Mouse (Mus musculus) effector memory CD4-positive, alpha-beta T cell, adult 5 months (primary cell): Measurements from ENCODE around the gene Xlr5a. TPM values are rescaled to one million over a fixed set of nuclear protein-coding genes. Genes with fewer than 3 reads are reported as not detected.

Experiments
- polyA plus RNA-seq: library from polyadenylated mRNA; unstranded; fragments of 100-300 nt; shearing (Covaris generic); gene quantifications from one replicate; pipeline ENCODE4 v1.2.1, GENCODE M21; 2017

Xlr5a gene
- not detected for polyA plus RNA-seq

GRCm38 (mm10) chrX:73292876-73293275 is at the start of gene Xlr5a, which contains the start of gene Xlr5c:
TSS of gene Xlr5a (minus strand) at chrX:73292976.
TSS of gene Xlr5c (minus strand) at chrX:73292976.

GRCm38 (mm10) chrX:73342483-73342895 is 49.7 kb upstream of the Xlr5a start, which contains the start of gene Zfp275:
TSS of gene Zfp275 (plus strand) at chrX:73342621.

GRCm38 (mm10) chrX:73336740-73337139 is 44.0 kb upstream of the Xlr5a start, which contains the start of gene Gm45015:
TSS of gene Gm45015 (minus strand) at chrX:73336840.

GRCm38 (mm10) chrX:73265270-73265669 is 27.5 kb downstream of the Xlr5a start, which contains the start of gene Xlr3c:
TSS of gene Xlr3c (minus strand) at chrX:73265390.

GRCm38 (mm10) chrX:73242821-73243325 is 49.9 kb downstream of the Xlr5a start, which contains the start of gene Xlr4c:
TSS of gene Xlr4c (minus strand) at chrX:73243130.

GRCm38 (mm10) chrX:73227914-73228605 is 64.7 kb downstream of the Xlr5a start, which contains the start of gene F8a:
TSS of gene F8a (plus strand) at chrX:73228291.

GRCm38 (mm10) chrX:73213819-73214564 is 78.8 kb downstream of the Xlr5a start, which contains the start of gene Xlr4b:
TSS of gene Xlr4b (plus strand) at chrX:73214333.

GRCm38 (mm10) chrX:73191934-73192333 is 100.8 kb downstream of the Xlr5a start, which contains the start of gene Xlr3b:
TSS of gene Xlr3b (plus strand) at chrX:73192207.

GRCm38 (mm10) chrX:73176889-73177288 is 115.9 kb downstream of the Xlr5a start, which contains the start of gene Spin2d:
TSS of gene Spin2d (minus strand) at chrX:73176989.

GRCm38 (mm10) chrX:73149350-73149749 is 143.4 kb downstream of the Xlr5a start, which contains the start of gene DXBay18:
TSS of gene DXBay18 (minus strand) at chrX:73149450.

GRCm38 (mm10) chrX:73148496-73148895 is 144.3 kb downstream of the Xlr5a start, which contains the start of gene Xlr5b:
TSS of gene Xlr5b (plus strand) at chrX:73148796.

GRCm38 (mm10) chrX:73116747-73117146 is 176.0 kb downstream of the Xlr5a start, which contains the start of gene Gm14685:
TSS of gene Gm14685 (plus strand) at chrX:73117047.

GRCm38 (mm10) chrX:73096941-73097508 is 195.8 kb downstream of the Xlr5a start, which contains the start of gene Xlr3a:
TSS of gene Xlr3a (minus strand) at chrX:73097095.

GRCm38 (mm10) chrX:73082267-73083055 is 210.3 kb downstream of the Xlr5a start, which contains the start of gene Xlr4a:
TSS of gene Xlr4a (minus strand) at chrX:73082478.

GRCm38 (mm10) chrX:73064415-73064793 is 228.4 kb downstream of the Xlr5a start, which contains the start of gene Pnma3:
TSS of gene Pnma3 (plus strand) at chrX:73064787.

Other genes with a start within 250 kb of the Xlr5a start
- gene Pnma3, start 228.2 kb downstream of the Xlr5a start, polyA plus RNA-seq, result not detected
- gene Xlr4a, start 210.5 kb downstream of the Xlr5a start, polyA plus RNA-seq, result 72.5 TPM
- 3.0 TPM for gene Xlr3a, start 195.9 kb downstream of the Xlr5a start, polyA plus RNA-seq
- 0.39 TPM for gene Gm14685, start 175.9 kb downstream of the Xlr5a start, polyA plus RNA-seq
- not detected for gene Xlr5b, start 144.2 kb downstream of the Xlr5a start, polyA plus RNA-seq
- not detected for gene DXBay18, start 143.5 kb downstream of the Xlr5a start, polyA plus RNA-seq
- not detected for gene Spin2d, start 116.0 kb downstream of the Xlr5a start, polyA plus RNA-seq
- gene Xlr3b, start 100.8 kb downstream of the Xlr5a start, polyA plus RNA-seq, result 33.5 TPM
- 155 TPM for gene Xlr4b, start 78.6 kb downstream of the Xlr5a start, polyA plus RNA-seq
- gene F8a, start 64.7 kb downstream of the Xlr5a start, polyA plus RNA-seq, result 15.8 TPM
- 66.2 TPM for gene Xlr4c, start 49.8 kb downstream of the Xlr5a start, polyA plus RNA-seq
- not detected for gene Xlr3c, start 27.6 kb downstream of the Xlr5a start, polyA plus RNA-seq
- gene Xlr5c, start within 50 bp of the Xlr5a start, polyA plus RNA-seq, result not detected
- gene Gm45015, start 43.9 kb upstream of the Xlr5a start, polyA plus RNA-seq, result not detected
- 12.1 TPM for gene Zfp275, start 49.6 kb upstream of the Xlr5a start, polyA plus RNA-seq
- not detected for gene Gm18336, start 105.8 kb upstream of the Xlr5a start, polyA plus RNA-seq
- not detected for gene Zfp92, start 118.1 kb upstream of the Xlr5a start, polyA plus RNA-seq
- not detected for gene Trex2, start 142.4 kb upstream of the Xlr5a start, polyA plus RNA-seq
- gene Haus7, start 166.1 kb upstream of the Xlr5a start, polyA plus RNA-seq, result 23.8 TPM
- not detected for gene Bgn, start 190.6 kb upstream of the Xlr5a start, polyA plus RNA-seq
- not detected for gene Atp2b3, start 210.1 kb upstream of the Xlr5a start, polyA plus RNA-seq